Mouse (Mus musculus): Measurements from ENCODE around the gene Muc5ac. TPM values are rescaled to one million over a fixed set of nuclear protein-coding genes. Genes with fewer than 3 reads are reported as not detected.
"Not testable (repeated sequence)": the region's sequence is repeated elsewhere in the genome, so short reads cannot be mapped to it uniquely, and the experiment has no call there.

Muc5ac gene
- not detected for total RNA-seq (2021)

DNA sequence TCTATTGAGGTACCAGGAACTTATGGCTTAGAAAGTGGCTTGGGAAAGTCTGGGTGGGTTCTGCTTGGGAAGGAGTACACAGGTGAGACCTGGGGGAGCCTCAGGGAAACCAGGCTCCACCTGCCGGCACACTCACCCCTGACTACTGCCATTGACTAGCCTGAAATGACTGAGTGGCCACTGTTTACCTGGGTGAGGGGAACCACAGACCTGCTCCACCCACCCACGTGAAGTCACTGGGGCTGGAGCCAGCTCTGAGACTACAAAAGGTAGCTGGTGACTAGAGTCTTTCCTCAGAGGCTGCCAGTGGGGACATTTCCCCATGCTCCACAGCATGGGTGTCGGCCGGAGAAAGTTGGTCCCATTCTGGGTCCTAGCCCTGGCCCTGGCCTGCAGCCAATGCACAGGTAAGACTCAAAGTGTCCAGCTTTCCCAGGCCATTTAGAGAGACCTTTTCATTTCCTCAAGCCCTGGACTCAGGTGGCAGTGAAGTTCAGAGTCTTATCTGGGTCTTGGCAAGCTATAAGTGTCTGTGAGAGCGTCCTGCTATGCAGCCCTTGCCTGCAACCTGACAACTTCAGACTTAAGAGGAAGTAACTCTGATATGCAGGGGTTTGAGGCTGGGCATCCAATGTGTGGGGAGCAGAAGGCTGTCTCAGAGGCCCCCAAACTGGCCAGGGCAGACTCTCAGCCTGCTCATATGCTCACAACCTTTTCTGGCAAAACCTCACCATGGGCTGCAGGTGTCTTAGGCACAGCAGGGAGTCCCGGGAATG lies at the start of gene Muc5ac:
Gene Muc5ac, plus strand, starts transcription at position 296 of the 776 bp plus-strand sequence.
- DNase-seq (ENCODE audit: extremely low spot score in 1 of 2, low spot score in 1 of 2) = no peak

DNA sequence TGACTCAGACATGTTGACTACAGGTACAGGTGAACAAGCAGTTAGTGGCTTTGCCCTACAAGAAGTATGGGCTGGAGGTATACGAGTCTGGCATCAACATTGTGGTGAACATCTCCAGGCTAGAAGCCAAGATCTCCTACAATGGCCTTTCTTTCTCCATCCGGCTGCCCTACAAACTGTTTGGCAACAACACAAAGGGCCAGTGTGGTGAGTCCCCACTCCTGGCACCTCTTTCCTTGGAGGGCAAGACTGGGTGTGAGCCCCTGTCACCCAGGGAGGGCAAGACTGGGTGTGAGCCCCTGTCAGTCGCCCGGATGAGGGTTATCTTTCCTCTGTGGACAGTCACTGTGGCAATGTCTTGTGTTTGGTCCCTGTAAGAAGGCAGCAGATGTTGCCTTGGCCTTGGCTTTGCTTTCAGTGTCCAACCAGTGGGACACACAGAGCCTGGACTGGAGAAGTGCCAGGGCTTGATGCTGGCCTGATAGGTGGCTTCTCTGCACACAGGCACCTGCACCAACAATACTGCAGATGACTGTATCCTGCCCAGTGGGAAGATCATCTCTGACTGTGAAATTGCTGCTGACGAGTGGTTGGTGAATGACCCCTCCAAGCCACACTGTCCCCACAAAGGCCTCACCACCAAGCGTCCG lies 41.2 kb upstream of the Muc5ac start:
- no peak for DNase-seq (ENCODE audit: extremely low spot score in 1 of 2, low spot score in 1 of 2)

DNA sequence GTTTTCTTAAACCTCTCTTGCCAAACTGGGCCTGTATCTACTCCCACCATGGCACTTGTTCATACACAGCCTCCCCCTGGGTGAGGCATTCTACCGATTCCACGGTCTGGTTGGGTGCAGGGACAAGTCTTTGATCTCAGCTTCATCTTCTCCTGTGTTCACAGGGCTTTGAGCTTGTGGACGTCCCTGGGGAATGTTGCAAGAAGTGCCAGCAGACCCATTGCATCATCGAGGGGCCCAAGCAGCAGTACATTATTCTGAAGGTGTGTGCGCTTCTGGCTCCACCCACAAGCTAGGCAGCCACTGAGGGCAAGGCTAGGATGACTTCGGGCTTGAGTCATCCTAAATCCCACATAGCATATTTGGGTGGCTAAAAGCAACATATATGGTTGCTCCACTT lies 36.3 kb upstream of the Muc5ac start:
- no peak for DNase-seq (ENCODE audit: extremely low spot score in 1 of 2, low spot score in 1 of 2)

DNA sequence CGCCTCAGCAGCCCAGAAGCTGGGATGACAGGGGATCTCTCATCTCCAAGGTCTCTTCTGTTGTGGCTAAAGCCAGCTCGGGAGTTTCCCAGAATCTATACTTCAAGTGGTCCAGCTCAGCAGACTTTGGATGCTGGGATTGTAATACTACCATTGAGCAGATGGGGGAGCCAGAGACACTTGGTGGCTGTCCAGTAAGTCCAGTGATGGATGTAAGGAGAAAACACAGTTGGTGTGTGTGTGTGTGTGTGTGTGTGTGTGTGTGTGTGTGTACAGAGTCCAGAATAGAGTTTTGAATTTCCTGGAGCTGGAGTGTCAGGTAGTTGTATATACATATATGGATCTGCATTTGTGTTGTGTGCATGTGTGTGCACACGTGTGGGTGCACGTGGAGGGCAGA lies 32.9 kb upstream of the Muc5ac start:
- peak; percentile 61 to 88 for DNase-seq (ENCODE audit: extremely low spot score in 1 of 2, low spot score in 1 of 2)

DNA sequence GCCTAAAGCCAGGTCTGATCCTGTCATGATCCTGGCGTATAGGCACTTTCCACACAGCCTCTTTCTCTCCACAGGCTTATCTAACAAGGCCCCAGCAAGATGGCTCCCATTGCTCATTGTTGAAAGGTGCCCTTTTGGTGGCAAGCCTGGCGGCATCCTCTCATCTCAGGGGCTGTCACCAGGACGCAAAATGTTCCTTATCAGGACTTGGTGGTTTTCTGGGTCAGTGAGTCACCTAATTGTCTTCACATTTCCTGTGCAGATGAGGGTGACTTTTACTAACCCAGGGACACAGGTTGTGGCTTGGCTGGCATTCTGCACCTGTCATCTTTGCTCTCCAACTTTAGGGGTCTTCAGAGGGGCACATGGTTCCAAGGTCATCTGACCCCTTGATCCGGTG lies 30.5 kb upstream of the Muc5ac start:
- DNase-seq (ENCODE audit: extremely low spot score in 1 of 2, low spot score in 1 of 2) = no peak

DNA sequence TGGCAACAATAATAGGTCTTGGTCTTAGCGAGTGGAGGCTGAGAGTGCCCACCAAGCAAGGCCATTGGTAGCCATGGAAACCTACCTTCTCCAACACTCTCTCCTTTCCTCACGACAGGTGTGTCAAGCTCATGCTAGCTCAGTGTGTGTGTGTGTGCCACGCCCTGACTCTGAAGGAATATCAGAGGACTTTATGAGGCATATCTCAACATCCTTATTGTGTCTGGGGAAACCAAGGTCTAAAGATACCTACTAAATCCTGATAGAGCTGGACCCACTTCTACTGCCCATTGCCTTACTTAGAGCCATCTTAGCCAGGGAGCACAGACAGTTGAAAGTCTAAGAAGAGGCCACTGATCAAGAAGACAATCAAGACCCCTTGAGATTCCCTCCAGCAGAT lies 18.3 kb upstream of the Muc5ac start:
- no peak for DNase-seq (ENCODE audit: extremely low spot score in 1 of 2, low spot score in 1 of 2)

DNA sequence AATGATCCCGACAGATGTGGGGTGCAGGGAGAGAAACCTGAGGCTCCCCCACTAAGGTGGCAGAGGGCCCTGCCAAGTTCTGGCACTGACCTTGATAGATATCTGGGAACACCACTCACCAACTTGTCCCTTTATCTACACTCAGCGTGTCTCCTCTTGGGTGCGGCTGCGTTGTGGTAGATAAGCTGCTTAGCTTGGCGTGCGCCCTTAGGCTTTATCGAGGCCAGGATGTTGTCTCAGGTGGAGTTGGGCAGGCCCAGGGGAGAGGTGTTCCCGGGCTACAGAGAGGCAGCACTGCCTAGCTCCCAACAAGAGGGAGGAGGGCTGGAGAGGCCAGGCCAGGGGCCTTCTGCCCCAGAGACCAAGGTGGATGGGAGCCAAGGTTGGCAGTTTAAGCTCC lies 17.8 kb upstream of the Muc5ac start:
- DNase-seq (ENCODE audit: extremely low spot score in 1 of 2, low spot score in 1 of 2) = no peak

DNA sequence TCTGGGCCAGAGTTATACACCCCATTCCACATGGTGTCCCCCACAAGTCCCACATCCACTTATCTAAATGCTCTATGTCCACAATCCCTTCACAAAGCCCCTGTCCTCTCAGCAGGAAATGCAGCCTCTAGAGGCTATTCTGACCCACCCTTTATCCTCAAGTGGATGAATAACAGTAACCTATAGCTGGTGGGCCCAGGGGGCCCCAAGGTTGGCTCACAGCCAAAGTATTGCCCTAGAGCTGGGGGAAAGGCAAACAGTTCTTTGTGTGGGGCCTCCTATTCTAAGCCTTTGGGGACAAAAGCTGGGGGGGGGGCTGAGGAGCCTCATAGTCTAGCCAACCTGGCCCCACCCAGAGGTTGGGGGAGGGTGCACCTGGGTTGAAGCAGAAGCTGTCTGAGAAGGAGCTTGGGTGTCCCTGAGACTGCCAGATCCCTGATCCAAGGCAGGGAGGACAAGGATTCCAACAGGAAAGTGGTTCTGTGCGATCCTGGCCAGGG lies 16.7 kb upstream of the Muc5ac start:
- no peak for DNase-seq (ENCODE audit: extremely low spot score in 1 of 2, low spot score in 1 of 2)

DNA sequence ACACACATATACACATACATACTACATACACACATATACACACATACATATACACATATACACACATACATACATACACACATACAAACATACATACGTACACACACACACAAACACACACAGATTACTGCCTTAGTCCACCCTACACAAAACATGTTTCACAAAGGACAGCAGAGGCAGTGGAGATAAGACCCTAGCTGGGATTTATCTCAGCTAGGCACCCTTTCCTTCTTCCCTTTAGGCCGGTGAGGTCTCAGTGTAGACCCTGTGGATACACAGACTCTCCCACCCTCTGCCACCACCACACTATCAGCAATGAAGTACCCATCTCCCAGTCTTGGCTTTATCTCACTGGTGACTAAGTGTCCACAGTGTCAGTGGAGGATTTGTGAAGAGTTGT lies 13.9 kb upstream of the Muc5ac start:
- DNase-seq (ENCODE audit: extremely low spot score in 1 of 2, low spot score in 1 of 2) = no peak

DNA sequence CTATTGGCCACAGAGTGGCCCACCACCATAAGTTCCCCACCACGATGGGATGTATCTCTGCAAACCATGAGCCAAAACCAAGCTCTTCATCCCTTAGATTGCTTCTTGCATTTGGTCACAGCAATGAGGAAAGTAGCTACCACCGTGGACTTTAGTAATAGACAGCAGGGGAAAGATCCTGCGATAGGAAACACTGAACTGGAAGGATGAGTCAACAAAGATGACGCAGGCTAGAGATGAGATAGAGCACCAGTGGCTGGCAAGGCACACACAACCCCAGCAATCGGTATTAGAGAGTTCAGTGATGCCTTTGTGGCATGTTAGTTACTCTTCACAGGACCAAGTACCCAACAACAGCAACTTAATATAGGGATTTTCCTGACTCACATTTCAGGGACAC lies 12.6 kb upstream of the Muc5ac start:
- DNase-seq (ENCODE audit: extremely low spot score in 1 of 2, low spot score in 1 of 2) = no peak

DNA sequence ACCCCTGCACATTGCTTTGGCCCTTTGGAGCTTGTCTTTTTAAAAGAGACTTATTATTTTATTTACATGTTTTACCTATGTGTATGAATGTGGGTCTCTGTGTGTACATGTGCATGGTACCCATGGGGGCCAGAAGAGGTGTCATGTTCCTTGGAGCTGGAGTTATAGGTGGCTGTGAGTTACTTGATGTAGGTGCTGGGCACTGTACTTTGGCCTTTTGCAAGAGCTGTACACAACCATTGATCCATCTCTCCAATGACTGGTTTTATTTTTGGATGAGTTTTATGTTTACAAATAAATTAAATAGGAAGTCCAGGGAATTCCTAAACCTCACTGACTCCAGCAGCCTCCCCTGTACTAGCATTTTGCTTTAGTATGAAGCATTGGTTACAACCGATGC lies 5.5 kb downstream of the Muc5ac start:
- no peak for DNase-seq (ENCODE audit: extremely low spot score in 1 of 2, low spot score in 1 of 2)

DNA sequence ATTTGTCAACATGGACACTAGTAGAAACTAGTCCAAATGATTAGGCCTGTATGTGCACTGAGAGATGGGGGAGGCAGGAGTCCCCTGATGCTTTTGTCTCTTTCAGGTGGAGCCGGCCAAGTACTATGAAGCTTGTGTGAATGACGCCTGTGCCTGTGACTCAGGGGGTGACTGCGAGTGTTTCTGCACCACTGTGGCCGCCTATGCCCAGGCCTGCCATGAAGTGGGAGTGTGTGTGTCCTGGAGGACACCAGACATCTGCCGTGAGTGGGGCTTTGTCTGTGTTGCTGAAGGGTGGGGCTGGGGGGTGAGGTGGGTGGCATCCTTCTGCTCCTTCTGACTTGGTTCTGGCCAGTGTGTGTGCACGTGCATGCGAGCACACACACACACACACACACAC lies 14.4 kb downstream of the Muc5ac start:
- DNase-seq (ENCODE audit: extremely low spot score in 1 of 2, low spot score in 1 of 2) = no peak

DNA sequence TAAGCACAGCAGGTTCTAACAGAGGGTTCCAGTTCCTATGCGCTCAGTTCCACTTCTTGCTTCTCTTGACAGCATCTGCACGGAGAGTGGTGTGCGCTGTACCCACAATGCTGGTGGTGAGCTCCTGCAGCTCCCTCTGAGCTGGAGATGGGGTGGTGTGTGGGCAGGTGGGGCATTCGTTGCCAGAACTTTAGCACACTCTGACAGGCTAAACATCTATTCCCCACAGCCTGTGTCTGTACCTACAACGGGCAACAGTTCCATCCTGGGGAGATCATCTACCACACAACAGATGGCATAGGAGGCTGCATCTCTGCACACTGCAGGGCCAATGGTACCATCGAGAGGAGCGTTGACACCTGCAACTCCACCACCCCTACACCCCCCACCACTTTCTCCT lies 16.6 kb downstream of the Muc5ac start:
- peak in 1 of 2 experiments; percentile 32 for DNase-seq (ENCODE audit: extremely low spot score in 1 of 2, low spot score in 1 of 2)

DNA sequence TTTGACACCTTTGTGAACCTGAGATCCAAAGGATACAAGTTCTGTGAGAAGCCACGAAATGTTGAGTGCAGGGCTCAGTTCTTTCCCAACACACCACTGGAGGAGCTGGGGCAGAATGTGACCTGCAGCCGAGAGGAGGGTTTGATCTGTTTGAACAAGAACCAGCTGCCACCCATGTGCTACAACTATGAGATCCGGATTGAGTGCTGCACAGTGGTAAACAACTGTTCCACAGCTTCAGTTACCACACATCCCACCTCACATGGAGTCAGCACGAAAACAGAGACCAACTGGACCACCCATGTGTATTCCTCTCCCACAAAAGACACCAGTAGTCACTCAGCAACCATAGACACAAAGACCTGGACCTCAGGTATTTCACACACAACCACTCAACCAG lies 19.1 kb downstream of the Muc5ac start:
- not testable (repeated sequence) for DNase-seq (ENCODE audit: extremely low spot score in 1 of 2, low spot score in 1 of 2)

DNA sequence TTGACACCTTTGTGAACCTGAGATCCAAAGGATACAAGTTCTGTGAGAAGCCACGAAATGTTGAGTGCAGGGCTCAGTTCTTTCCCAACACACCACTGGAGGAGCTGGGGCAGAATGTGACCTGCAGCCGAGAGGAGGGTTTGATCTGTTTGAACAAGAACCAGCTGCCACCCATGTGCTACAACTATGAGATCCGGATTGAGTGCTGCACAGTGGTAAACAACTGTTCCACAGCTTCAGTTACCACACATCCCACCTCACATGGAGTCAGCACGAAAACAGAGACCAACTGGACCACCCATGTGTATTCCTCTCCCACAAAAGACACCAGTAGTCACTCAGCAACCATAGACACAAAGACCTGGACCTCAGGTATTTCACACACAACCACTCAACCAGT lies 21.2 kb downstream of the Muc5ac start:
- DNase-seq (ENCODE audit: extremely low spot score in 1 of 2, low spot score in 1 of 2) = not testable (repeated sequence)

DNA sequence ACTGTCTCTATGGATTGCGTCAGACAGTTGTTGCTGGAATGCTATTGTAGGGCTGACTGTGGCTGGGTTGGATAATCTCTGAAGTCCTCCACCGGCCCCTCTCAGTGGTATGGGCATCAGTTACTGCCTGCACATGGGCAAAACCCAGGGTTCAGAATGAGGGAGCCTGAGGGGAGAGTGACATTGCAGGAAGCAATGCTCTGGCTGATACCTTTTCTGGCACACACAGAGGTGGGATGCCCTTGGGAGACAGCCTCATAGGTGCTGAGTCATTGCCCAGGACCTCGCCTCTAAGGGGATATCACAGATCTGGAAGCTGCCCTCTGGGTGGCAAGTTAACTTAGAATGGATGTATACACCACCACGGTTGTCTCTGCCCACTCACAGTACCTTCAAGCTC lies 24.5 kb downstream of the Muc5ac start:
- no peak for DNase-seq (ENCODE audit: extremely low spot score in 1 of 2, low spot score in 1 of 2)

DNA sequence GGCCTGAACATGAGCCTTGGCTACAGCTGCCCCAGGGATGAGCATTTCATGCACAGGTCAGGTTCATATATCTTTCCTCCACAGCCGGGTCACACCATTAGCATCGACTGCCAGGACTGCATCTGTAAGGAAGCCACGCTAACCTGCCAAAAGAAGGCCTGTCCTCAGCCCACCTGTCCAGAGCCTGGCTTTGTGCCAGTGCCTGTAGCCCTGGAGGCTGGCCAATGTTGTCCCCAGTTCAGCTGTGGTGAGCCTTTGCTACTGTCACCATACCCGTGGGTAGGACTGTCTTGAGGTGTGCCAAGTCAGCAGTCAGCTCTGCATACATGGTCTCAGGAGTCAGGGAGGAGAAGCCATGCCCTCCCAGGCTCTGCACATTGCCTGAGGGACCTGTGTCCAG lies 26.6 kb downstream of the Muc5ac start:
- no peak for DNase-seq (ENCODE audit: extremely low spot score in 1 of 2, low spot score in 1 of 2)

DNA sequence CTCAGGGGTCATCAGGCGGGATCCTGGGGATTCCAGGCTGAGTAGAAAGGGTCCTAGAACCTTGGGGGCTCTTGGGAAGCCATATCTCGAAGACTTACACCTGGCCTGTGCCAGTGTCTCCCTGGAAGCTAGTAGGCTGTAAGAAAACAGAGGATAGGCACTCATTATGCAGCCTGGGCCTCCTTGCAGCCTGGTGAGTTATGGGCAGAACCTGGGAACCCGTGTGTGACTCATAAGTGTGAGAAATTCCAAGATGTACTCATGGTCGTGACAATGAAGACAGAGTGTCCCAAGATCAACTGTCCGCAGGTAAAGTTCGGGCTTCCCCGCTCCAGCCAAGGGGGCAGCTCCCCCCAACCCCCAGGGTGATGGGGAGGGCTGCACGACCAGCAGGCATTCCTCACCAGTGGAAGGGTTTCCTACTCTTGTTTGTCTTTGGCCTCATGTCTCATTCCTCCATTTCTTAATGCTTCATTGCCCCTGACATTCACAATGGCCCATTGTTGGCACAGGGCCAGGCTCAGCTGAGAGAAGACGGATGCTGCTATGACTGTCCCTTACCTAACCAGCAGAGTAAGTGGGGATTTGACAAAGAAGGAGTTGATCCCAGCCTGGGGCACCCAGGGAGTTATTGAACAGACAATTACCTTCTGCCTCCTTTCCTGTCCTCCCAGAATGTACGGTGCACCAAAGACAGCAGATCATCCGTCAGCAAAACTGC lies 28.7 kb downstream of the Muc5ac start:
- DNase-seq (ENCODE audit: extremely low spot score in 1 of 2, low spot score in 1 of 2) = no peak

DNA sequence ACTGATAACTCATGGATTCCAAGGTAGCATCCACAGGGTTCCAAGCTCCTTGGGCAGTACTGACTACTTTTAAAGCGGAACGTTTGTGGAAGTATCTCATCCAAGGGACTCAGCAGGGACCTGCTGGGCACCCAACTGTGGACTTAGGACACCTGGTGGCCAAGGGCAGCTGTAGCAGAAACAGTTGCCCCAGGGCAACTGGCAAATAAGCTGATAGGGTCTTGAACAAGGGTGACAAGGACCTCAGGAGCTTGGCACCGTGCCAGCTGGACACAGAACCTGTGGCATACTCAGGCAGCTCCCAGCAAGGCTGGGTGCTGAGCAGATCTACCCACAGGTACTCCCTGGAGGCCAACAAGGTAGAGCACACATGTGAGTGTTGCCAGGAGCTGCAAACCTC lies 29.5 kb downstream of the Muc5ac start:
- DNase-seq (ENCODE audit: extremely low spot score in 1 of 2, low spot score in 1 of 2) = no peak

DNA sequence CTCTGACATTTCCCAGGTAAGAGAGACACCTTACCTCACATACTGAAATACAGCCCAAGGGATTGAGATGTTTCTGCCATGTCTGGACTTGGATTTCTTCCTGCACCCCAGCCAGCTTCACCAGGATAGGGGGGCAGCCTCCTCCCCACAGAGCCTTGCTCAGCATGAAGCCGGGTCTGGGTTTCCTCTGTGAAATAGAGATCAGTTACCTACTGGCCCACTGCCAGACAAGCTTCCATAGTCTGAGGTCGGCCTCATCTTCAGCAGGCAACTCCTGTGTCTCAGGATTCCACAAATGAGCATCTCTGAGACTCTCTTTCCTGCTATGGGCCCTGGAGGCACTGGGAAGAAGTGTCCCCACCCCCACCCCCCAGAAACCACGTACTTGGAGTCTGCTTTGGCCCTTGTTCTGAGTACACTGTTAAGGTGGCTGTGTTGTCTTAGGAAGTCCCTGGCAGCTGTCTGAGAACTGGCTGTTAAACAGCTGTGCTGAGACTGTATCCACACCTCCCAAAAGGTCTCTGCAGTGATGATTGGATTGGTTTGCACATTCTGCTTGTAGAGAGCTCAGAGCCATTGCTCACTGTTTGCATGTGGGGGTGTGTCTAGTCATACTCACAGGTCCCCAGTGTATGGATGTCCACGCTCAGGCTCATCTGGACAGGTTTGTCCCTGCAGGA lies 34.0 kb downstream of the Muc5ac start:
- DNase-seq (ENCODE audit: extremely low spot score in 1 of 2, low spot score in 1 of 2) = no peak

DNA sequence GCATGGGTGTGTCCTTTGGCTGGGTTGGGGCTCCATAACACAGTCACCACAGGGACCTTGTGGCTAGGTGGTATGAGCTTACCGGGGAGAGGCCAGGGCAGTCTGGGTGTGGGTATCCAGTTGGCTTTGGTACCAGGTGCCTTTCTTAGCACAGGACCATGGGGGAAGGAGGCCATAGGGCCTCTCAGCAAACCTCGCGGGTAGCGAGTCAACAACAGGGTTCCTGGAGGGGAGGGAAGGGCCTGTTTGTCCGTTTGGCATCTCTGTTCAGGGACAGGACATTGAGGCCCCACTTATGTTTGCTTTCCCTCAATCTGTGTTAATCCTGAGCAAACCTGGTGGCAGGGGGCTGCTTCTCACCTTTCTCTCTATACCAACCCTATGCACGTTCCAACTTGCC lies 34.9 kb downstream of the Muc5ac start:
- DNase-seq (ENCODE audit: extremely low spot score in 1 of 2, low spot score in 1 of 2) = no peak

Measured in layer of hippocampus, postnatal 25 days (tissue).